Mouse (Mus musculus): ENCODE data around the gene Traf3. TPM values are rescaled to one million over a fixed set of nuclear protein-coding genes. Genes with fewer than 3 reads are reported as not detected.

The Traf3 gene
- polyA plus RNA-seq, 1 experiment from 2014 or later: 5.1 TPM

- WGBS: 87% methylated on average over 6 of the region's 6 CpGs
- Histone ChIP-seq H3K9me3 (replicated peaks) (no peaks in the 10 kb centered on the region), H3K27ac (no peak overlapping the region), H3K27me3 (no peaks in the 10 kb centered on the region), H3K4me3 (no peak overlapping the region), H3K36me3 (no peaks in the 10 kb centered on the region), H3K9ac (no peak overlapping the region), H3K4me2 (no peak overlapping the region), H3K4me1 (replicated peaks) (peaks cover 13% of the 10 kb centered on the region; the same call in 1 of the 2 replicates)
- no peak for ATAC-seq (replicated peaks; ENCODE audit: insufficient number of reproducible peaks, insufficient read depth, low FRiP score, low read depth)
Measured at GRCm38 (mm10) chr12:111182378-111182777, 16.2 kb downstream of the Traf3 start.

GRCm38 (mm10) chr12:111184476-111184875, 18.3 kb downstream of the Traf3 start, which contains the start of gene 4930595D18Rik:
Gene 4930595D18Rik, minus strand, starts transcription at chr12:111184491.
- 45% methylated on average over 5 of the region's 5 CpGs for WGBS
- Histone ChIP-seq H3K36me3 (no peaks in the 10 kb centered on the region), H3K9ac (no peak within 1 kb of the TSS), H3K4me2 (no peak within 1 kb of the TSS), H3K9me3 (replicated peaks) (no peaks in the 10 kb centered on the region), H3K27me3 (no peaks in the 10 kb centered on the region), H3K4me1 (replicated peaks) (peaks cover 14% of the 10 kb centered on the region; the same call in 1 of the 2 replicates), H3K4me3 (no peak within 1 kb of the TSS), H3K27ac (no peak within 1 kb of the TSS)
- no peak; the same call in 1 of the 2 replicates for ATAC-seq (replicated peaks; ENCODE audit: insufficient number of reproducible peaks, insufficient read depth, low FRiP score, low read depth)

GRCm38 (mm10) chr12:111186986-111187385, 20.8 kb downstream of the Traf3 start:
- Histone ChIP-seq H3K27me3 (no peaks in the 10 kb centered on the region), H3K4me3 (no peak overlapping the region), H3K4me2 (no peak overlapping the region), H3K9ac (no peak overlapping the region), H3K36me3 (no peaks in the 10 kb centered on the region), H3K27ac (no peak overlapping the region), H3K9me3 (replicated peaks) (no peaks in the 10 kb centered on the region), H3K4me1 (replicated peaks) (peaks cover 14% of the 10 kb centered on the region; the same call in 1 of the 2 replicates)
- WGBS: 81% methylated on average over 3 of the region's 3 CpGs
- no peak for ATAC-seq (replicated peaks; ENCODE audit: insufficient number of reproducible peaks, insufficient read depth, low FRiP score, low read depth)

GRCm38 (mm10) chr12:111188295-111188694, 22.1 kb downstream of the Traf3 start:
- no peaks in the 10 kb centered on the region for H3K36me3 ChIP-seq
- no peak for ATAC-seq (replicated peaks; ENCODE audit: insufficient number of reproducible peaks, insufficient read depth, low FRiP score, low read depth)
- no peaks in the 10 kb centered on the region for H3K9me3 ChIP-seq (replicated peaks)
- H3K9ac ChIP-seq: no peak overlapping the region
- H3K27me3 ChIP-seq: no peaks in the 10 kb centered on the region
- peaks cover 17% of the 10 kb centered on the region for H3K4me1 ChIP-seq (replicated peaks)
- H3K4me2 ChIP-seq: no peak overlapping the region
- H3K4me3 ChIP-seq: no peak overlapping the region
- 90% methylated on average over 4 of the region's 4 CpGs for WGBS
- no peak overlapping the region for H3K27ac ChIP-seq

- ATAC-seq (replicated peaks; ENCODE audit: insufficient number of reproducible peaks, insufficient read depth, low FRiP score, low read depth): no peak
- Histone ChIP-seq H3K4me1 (replicated peaks) (peaks cover 15% of the 10 kb centered on the region), H3K27ac (no peak overlapping the region), H3K9ac (no peak overlapping the region), H3K27me3 (no peaks in the 10 kb centered on the region), H3K36me3 (no peaks in the 10 kb centered on the region), H3K4me2 (no peak overlapping the region), H3K4me3 (no peak overlapping the region), H3K9me3 (replicated peaks) (no peaks in the 10 kb centered on the region)
- WGBS: 83% methylated on average over 5 of the region's 5 CpGs
Measured at GRCm38 (mm10) chr12:111190355-111190754, 24.2 kb downstream of the Traf3 start.

- Histone ChIP-seq H3K4me2 (no peak overlapping the region), H3K36me3 (no peaks in the 10 kb centered on the region), H3K27ac (no peak overlapping the region), H3K9me3 (replicated peaks) (no peaks in the 10 kb centered on the region), H3K4me3 (no peak overlapping the region), H3K4me1 (replicated peaks) (peaks cover 15% of the 10 kb centered on the region), H3K27me3 (no peaks in the 10 kb centered on the region), H3K9ac (no peak overlapping the region)
- ATAC-seq (replicated peaks; ENCODE audit: insufficient number of reproducible peaks, insufficient read depth, low FRiP score, low read depth): no peak
- 61% methylated on average over 2 of the region's 2 CpGs for WGBS
Measured at GRCm38 (mm10) chr12:111190891-111191290, 24.7 kb downstream of the Traf3 start.

- Histone ChIP-seq H3K9ac (no peak overlapping the region), H3K4me3 (no peak overlapping the region), H3K4me2 (no peak overlapping the region), H3K9me3 (replicated peaks) (no peaks in the 10 kb centered on the region), H3K27me3 (no peaks in the 10 kb centered on the region), H3K4me1 (replicated peaks) (peaks cover 5% of the 10 kb centered on the region; the same call in 1 of the 2 replicates), H3K27ac (no peak overlapping the region), H3K36me3 (no peaks in the 10 kb centered on the region)
- no peak for ATAC-seq (replicated peaks; ENCODE audit: insufficient number of reproducible peaks, insufficient read depth, low FRiP score, low read depth)
- WGBS: 72% methylated on average over 6 of the region's 6 CpGs
Measured at GRCm38 (mm10) chr12:111192777-111193176, 26.6 kb downstream of the Traf3 start.

- 70% methylated on average over 9 of the region's 9 CpGs for WGBS
- no peaks in the 10 kb centered on the region for H3K36me3 ChIP-seq
- H3K9me3 ChIP-seq (replicated peaks): no peaks in the 10 kb centered on the region
- no peak overlapping the region for H3K4me3 ChIP-seq
- ATAC-seq (replicated peaks; ENCODE audit: insufficient number of reproducible peaks, insufficient read depth, low FRiP score, low read depth): no peak
- no peak overlapping the region for H3K4me2 ChIP-seq
- H3K27me3 ChIP-seq: no peaks in the 10 kb centered on the region
- no peak overlapping the region for H3K27ac ChIP-seq
- no peak overlapping the region for H3K9ac ChIP-seq
- peaks cover 5% of the 10 kb centered on the region; the same call in 1 of the 2 replicates for H3K4me1 ChIP-seq (replicated peaks)
Measured at GRCm38 (mm10) chr12:111193331-111193730, 27.2 kb downstream of the Traf3 start.

GRCm38 (mm10) chr12:111196548-111196947, 30.4 kb downstream of the Traf3 start:
- peaks cover 5% of the 10 kb centered on the region; the same call in 1 of the 2 replicates for H3K4me1 ChIP-seq (replicated peaks)
- H3K27ac ChIP-seq: no peak overlapping the region
- 72% methylated on average over 4 of the region's 4 CpGs for WGBS
- no peak overlapping the region for H3K9ac ChIP-seq
- ATAC-seq (replicated peaks; ENCODE audit: insufficient number of reproducible peaks, insufficient read depth, low FRiP score, low read depth): no peak
- no peak overlapping the region for H3K4me3 ChIP-seq
- H3K4me2 ChIP-seq: no peak overlapping the region
- H3K36me3 ChIP-seq: no peaks in the 10 kb centered on the region
- H3K27me3 ChIP-seq: no peaks in the 10 kb centered on the region
- H3K9me3 ChIP-seq (replicated peaks): no peaks in the 10 kb centered on the region

GRCm38 (mm10) chr12:111203076-111203475, 36.9 kb downstream of the Traf3 start:
- Histone ChIP-seq H3K27ac (no peak overlapping the region), H3K4me2 (no peak overlapping the region), H3K4me1 (replicated peaks) (no peaks in the 10 kb centered on the region), H3K4me3 (no peak overlapping the region), H3K27me3 (no peaks in the 10 kb centered on the region), H3K36me3 (no peaks in the 10 kb centered on the region), H3K9me3 (replicated peaks) (no peaks in the 10 kb centered on the region), H3K9ac (no peak overlapping the region)
- no peak for ATAC-seq (replicated peaks; ENCODE audit: insufficient number of reproducible peaks, insufficient read depth, low FRiP score, low read depth)
- 75% methylated on average over 10 of the region's 10 CpGs for WGBS

- Histone ChIP-seq H3K27me3 (no peaks in the 10 kb centered on the region), H3K27ac (no peak overlapping the region), H3K4me3 (no peak overlapping the region), H3K9ac (no peak overlapping the region), H3K36me3 (no peaks in the 10 kb centered on the region), H3K9me3 (replicated peaks) (no peaks in the 10 kb centered on the region), H3K4me1 (replicated peaks) (no peaks in the 10 kb centered on the region), H3K4me2 (no peak overlapping the region)
- no peak for ATAC-seq (replicated peaks; ENCODE audit: insufficient number of reproducible peaks, insufficient read depth, low FRiP score, low read depth)
- WGBS: 81% methylated on average over 3 of the region's 3 CpGs
Measured at GRCm38 (mm10) chr12:111203945-111204344, 37.8 kb downstream of the Traf3 start.

GRCm38 (mm10) chr12:111207641-111208040, 41.5 kb downstream of the Traf3 start:
- Histone ChIP-seq H3K4me1 (replicated peaks) (no peaks in the 10 kb centered on the region), H3K9me3 (replicated peaks) (no peaks in the 10 kb centered on the region), H3K9ac (no peak overlapping the region), H3K27ac (no peak overlapping the region), H3K4me2 (no peak overlapping the region), H3K36me3 (no peaks in the 10 kb centered on the region), H3K4me3 (no peak overlapping the region), H3K27me3 (no peaks in the 10 kb centered on the region)
- ATAC-seq (replicated peaks; ENCODE audit: insufficient number of reproducible peaks, insufficient read depth, low FRiP score, low read depth): no peak
- WGBS: 69% methylated on average over 3 of the region's 3 CpGs

Measured in heart, embryonic 15.5 days (tissue).